Mouse (Mus musculus) brain, embryonic 14.5 days (tissue): ENCODE results near the gene Cyp1a2. TPM values are rescaled to one million over a fixed set of nuclear protein-coding genes. Genes with fewer than 3 reads are reported as not detected.

Experiments used
- DNase-seq: peaks from one replicate; pipeline ENCODE4 v3.0.0-alpha.2; 2011; ENCODE audit warnings: low read depth
- CTCF ChIP-seq: fragments of 200-500 bp; IDR thresholded peaks from 2 replicates; pipeline ENCODE4 v1.5.1; 2012; ENCODE audit warnings: inconsistent platforms, mild to moderate bottlenecking, moderate library complexity, borderline replicate concordance; ENCODE audit not compliant: insufficient read depth, insufficient read length; ENCODE audit errors: extremely low read depth
- POLR2A ChIP-seq: fragments of 200-500 bp; IDR thresholded peaks from 2 replicates; pipeline ENCODE4 v1.6.1; 2012; ENCODE audit warnings: mild to moderate bottlenecking, inconsistent platforms, borderline replicate concordance; ENCODE audit not compliant: poor library complexity, insufficient read depth, insufficient read length, severe bottlenecking; ENCODE audit errors: extremely low read depth
- polyA plus RNA-seq: library from polyadenylated mRNA; depleted of rRNA; stranded (reverse); fragments of >200 nt; gene quantifications from 2 replicates; pipeline ENCODE4 v1.2.3, GENCODE M21; 2012

Gene Cyp1a2
- polyA plus RNA-seq, 1 experiment, result not detected

DNA sequence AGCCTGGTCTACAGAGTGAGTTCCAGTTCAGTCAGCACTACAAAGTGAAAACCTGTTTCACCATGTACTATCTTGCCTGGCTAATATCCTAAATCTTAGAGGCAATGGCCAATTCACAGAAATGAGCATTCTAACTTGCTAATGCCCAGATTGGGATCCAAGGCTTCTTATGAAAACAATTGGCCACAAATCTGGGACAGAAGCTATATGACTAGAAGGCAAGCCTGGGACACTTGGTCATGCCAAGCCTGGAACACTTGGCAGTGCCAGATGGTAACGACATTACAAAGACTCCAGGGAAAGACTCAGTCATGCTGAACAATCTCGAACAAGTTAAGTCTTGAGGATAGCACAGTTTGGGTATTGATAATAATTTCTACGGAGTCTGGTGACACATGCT, 23.0 kb upstream of the Cyp1a2 start:
- TF ChIP-seq POLR2A, result no peak
- no peak for TF ChIP-seq CTCF
- no peak for DNase-seq

DNA sequence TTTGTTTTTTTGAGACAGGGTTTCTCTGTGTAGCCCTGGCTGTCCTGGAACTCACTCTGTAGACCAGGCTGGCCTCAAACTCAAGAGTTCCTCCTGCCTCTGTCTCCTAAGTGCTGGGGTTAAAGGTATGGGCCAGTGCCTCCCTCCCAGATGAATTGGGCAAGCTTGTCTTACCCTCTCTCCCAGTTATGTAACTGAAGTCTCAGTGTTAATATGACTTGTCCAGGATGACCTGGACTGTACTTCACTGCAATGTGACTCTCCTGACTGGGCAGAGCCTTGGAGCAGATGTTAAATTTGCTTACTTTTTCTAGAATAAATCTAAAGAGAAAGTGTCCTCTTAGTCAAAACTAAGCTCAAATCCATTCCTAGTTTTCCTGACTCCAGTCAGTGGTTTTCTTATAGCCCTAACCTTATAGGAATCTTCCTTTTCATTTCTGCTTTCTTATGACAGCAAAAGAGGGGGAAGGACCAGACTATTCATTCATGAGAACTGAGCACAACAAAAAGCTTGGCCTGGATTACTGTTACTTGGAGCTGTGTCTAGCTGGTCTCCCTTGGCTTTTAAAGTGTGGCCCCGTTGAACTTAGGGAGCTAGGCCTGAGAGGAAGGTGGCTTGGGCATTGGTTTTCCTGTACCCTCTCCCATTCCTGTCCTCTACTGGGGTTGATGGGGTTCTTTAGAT, 15.1 kb upstream of the Cyp1a2 start:
- TF ChIP-seq CTCF (no peak), POLR2A (no peak)
- DNase-seq, result peak; percentile 76

GRCm38 (mm10) chr9:57697380-57697779, 13.9 kb upstream of the Cyp1a2 start:
- DNase-seq, result no peak

GRCm38 (mm10) chr9:57696380-57697285, 13.1 kb upstream of the Cyp1a2 start:
- peak; percentile 78 for DNase-seq
- TF ChIP-seq CTCF, result no peak

More at GRCm38 (mm10) chr9:57697380-57697779, 13.9 kb upstream of the Cyp1a2 start:
- TF ChIP-seq CTCF (no peak), POLR2A (no peak)

DNA sequence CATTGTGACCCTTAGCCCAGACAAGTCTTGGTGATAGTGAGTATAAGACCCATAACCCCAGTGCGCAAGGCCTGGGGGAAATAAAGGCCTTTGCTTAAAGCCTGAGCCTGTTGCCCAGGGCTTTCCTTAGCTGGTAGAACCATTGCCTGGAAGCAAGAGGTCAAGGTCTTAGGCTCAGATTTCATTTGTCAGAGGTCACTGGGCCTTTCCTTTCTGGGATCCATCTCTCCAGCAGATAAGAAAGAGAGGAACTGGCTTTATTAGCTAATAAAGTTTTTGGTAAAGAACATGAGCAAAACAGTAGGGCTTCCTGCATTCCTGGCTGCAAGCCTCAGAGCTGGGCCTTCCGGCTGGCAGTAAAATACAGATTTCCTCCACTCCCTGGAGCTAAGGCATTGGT, 10.6 kb upstream of the Cyp1a2 start:
- no peak for DNase-seq
- TF ChIP-seq CTCF (no peak), POLR2A (no peak)

DNA sequence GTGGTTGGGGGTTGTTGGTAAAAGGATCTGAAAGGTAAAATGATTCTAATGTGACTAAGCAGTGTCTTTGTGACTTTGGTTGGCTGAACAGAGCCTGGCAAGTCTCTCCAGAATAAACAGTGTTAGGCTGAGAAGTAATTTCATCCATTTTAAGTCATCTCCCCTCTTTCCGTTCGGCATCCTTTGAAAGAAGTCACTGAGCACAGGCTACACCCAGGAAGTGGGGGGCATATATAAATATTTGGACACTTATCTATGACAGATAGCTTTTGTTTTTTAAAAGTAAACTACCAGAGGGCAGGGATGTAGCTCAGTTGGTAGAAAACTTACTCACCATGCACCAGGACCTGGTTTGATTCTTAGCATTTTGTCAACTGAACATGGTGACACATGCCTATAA, 5.1 kb upstream of the Cyp1a2 start:
- TF ChIP-seq CTCF (no peak), POLR2A (no peak)
- no peak for DNase-seq

GRCm38 (mm10) chr9:57688158-57688557, 4.7 kb upstream of the Cyp1a2 start:
- no peak for TF ChIP-seq POLR2A
- TF ChIP-seq CTCF, result peak; percentile 17; the same call in 1 of the 2 replicates
- DNase-seq, result no peak

DNA sequence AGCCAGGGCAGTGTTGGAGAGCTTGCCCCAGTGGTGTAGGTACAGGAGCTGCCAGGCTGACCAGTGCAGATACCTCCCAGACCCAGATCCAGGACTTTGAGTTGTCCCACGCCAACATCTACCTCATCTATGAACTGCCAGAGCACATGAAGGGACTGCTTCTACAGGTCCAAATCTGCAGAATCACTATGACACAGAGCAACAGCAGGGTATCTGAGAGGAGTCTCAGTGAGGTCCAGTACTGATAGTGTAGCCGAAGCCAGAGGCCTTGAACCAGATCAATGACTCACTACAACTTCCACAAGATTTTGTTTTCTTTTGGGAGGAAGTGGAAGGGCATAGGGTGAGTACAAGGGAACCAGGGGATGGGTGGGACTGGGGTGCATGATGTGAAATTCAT, 4.2 kb upstream of the Cyp1a2 start, which contains the start of gene Cyp1a1:
Gene Cyp1a1 (plus strand): TSS at position 178 of the 400 bp plus-strand sequence.
- TF ChIP-seq POLR2A (no peak), CTCF (no peak)
- DNase-seq, result no peak

- no peak for DNase-seq
- TF ChIP-seq CTCF, result no peak
- TF ChIP-seq POLR2A, result no peak
Measured at GRCm38 (mm10) chr9:57686011-57686410, 2.5 kb upstream of the Cyp1a2 start.

DNA sequence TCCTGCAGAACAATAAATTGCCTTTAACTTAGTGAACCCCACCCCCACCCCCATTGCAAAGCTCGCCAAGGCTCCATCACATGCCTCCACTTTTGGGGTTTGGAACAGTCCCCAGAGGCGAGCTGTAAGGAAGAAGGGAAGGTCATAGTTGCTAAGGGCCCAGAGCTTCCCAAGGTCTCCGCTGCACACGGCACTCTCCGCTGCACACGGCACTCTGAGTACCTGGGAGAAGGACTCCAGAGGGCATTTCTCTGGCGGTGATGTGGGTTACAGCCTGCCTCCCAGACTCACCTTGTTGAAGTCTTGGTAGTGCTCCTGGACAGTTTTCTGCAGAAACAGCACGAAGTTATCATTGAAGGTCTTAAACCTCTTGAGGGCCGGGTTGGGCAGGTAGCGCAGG, 2.1 kb downstream of the Cyp1a2 start:
- TF ChIP-seq CTCF (no peak), POLR2A (no peak)
- DNase-seq, result no peak

DNA sequence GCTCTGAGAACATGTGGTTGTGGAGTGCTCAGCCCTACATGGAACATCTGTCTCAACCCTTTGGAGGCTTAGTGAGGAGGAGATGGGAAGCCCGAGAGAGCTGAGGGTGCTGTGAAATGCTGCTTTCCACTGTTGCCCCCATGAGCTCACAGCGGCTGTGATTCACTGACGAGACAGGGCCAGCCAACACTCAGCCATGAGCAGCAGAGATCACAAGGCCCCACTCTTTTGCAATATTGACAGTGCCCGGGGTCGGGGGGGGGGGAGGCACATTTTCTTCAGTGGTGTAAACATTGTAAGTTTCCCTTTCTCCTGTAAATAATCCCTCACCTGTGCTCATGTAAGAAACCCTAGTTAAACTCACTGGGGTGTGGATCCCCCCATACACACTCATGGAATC, 12.0 kb downstream of the Cyp1a2 start:
- TF ChIP-seq POLR2A, result no peak
- no peak for TF ChIP-seq CTCF
- DNase-seq, result no peak
